Mouse (Mus musculus) small intestine, adult 10 weeks (tissue): ENCODE results near the gene Olfr1489. TPM values are rescaled to one million over a fixed set of nuclear protein-coding genes. Genes with fewer than 3 reads are reported as not detected.

Experiments
- polyA plus RNA-seq: library from polyadenylated mRNA; stranded (reverse); fragments of 350-450 nt; fragmentation: Illumina TruSeq; extraction: RNeasy Lipid Tissue Mini Kit (QIAGEN cat#74804); gene quantifications from one replicate; pipeline ENCODE4 v1.2.3, GENCODE M21; 2014; ENCODE audit warnings: low replicate concordance

Olfr1489 gene
- polyA plus RNA-seq: not detected

GRCm38 (mm10) chr19:13631321-13631720, at the start of gene Olfr1489:
Gene Olfr1489, plus strand, starts transcription at chr19:13631621.

GRCm38 (mm10) chr19:13583211-13583610, 48.2 kb upstream of the Olfr1489 start, which contains the start of gene Olfr1484:
Gene Olfr1484, plus strand, starts transcription at chr19:13583511.

GRCm38 (mm10) chr19:13617075-13617474, 14.3 kb upstream of the Olfr1489 start, which contains the start of gene Olfr1487:
Gene Olfr1487, plus strand, starts transcription at chr19:13617375.

GRCm38 (mm10) chr19:13650791-13651190, 19.4 kb downstream of the Olfr1489 start, which contains the start of gene Olfr1490:
Gene Olfr1490, plus strand, starts transcription at chr19:13651091.

Other genes starting within 250 kb of the Olfr1489 start
- not detected for gene Olfr1469, start 223.8 kb upstream of the Olfr1489 start, polyA plus RNA-seq
- not detected for gene Olfr1471, start 188.2 kb upstream of the Olfr1489 start, polyA plus RNA-seq
- not detected for gene Olfr1472, start 175.5 kb upstream of the Olfr1489 start, polyA plus RNA-seq
- not detected for gene Olfr1474, start 162.1 kb upstream of the Olfr1489 start, polyA plus RNA-seq
- not detected for gene Olfr1475, start 151.4 kb upstream of the Olfr1489 start, polyA plus RNA-seq
- not detected for gene Olfr1477, start 131.1 kb upstream of the Olfr1489 start, polyA plus RNA-seq
- gene Olfr1480, start 103.7 kb upstream of the Olfr1489 start, polyA plus RNA-seq: not detected
- gene Olfr1484, start 48.1 kb upstream of the Olfr1489 start, polyA plus RNA-seq: not detected
- not detected for gene Olfr1487, start 14.2 kb upstream of the Olfr1489 start, polyA plus RNA-seq
- not detected for gene Olfr1490, start 19.5 kb downstream of the Olfr1489 start, polyA plus RNA-seq
- gene Olfr1491, start 65.6 kb downstream of the Olfr1489 start, polyA plus RNA-seq: not detected
- not detected for gene Olfr1493-ps1, start 91.7 kb downstream of the Olfr1489 start, polyA plus RNA-seq
- gene Olfr1494, start 108.1 kb downstream of the Olfr1489 start, polyA plus RNA-seq: not detected
- gene Olfr1495, start 133.0 kb downstream of the Olfr1489 start, polyA plus RNA-seq: not detected
- not detected for gene Olfr1496, start 146.3 kb downstream of the Olfr1489 start, polyA plus RNA-seq
- gene Olfr1497, start 166.6 kb downstream of the Olfr1489 start, polyA plus RNA-seq: not detected
- gene Olfr1499, start 187.8 kb downstream of the Olfr1489 start, polyA plus RNA-seq: not detected
- not detected for gene Olfr1500, start 198.9 kb downstream of the Olfr1489 start, polyA plus RNA-seq
- gene Olfr1501, start 219.1 kb downstream of the Olfr1489 start, polyA plus RNA-seq: not detected
- gene Olfr1502, start 230.2 kb downstream of the Olfr1489 start, polyA plus RNA-seq: not detected